Mouse (Mus musculus) lung, embryonic 14.5 days (tissue): ENCODE results near the gene Cd3eap. TPM values are rescaled to one million over a fixed set of nuclear protein-coding genes. Genes with fewer than 3 reads are reported as not detected.

ENCODE experiments used
- ATAC-seq: fragments of 200-750 bp; cut with Nextera tagmentation; 2 replicates; pipeline ENCODE4 v1.8.0; 2017; ENCODE audit warnings: mild to moderate bottlenecking, moderate TSS enrichment, moderate library complexity; ENCODE audit not compliant: insufficient read depth
- DNase-seq: peaks from one replicate; pipeline ENCODE4 v3.0.0-alpha.2; 2015
- H3K27ac ChIP-seq: fragments of 300-500 bp; sonication (generic); 2 replicates; pipeline ENCODE4 v1.5.1; 2014; ENCODE audit warnings: low read depth, mild to moderate bottlenecking, moderate library complexity
- H3K27me3 ChIP-seq: fragments of 300-500 bp; sonication (generic); 2 replicates; pipeline ENCODE4 v1.6.1; 2014; ENCODE audit warnings: low read length, control low read depth; ENCODE audit not compliant: insufficient read depth
- H3K36me3 ChIP-seq: fragments of 300-500 bp; sonication (generic); 2 replicates; pipeline ENCODE4 v1.6.1; 2014; ENCODE audit warnings: control low read depth; ENCODE audit not compliant: insufficient read depth
- H3K4me1 ChIP-seq: fragments of 300-500 bp; sonication (generic); 2 replicates; pipeline ENCODE4 v1.6.1; 2014; ENCODE audit warnings: antibody characterized with exemption, control low read depth; ENCODE audit not compliant: insufficient read depth
- H3K4me2 ChIP-seq: fragments of 300-500 bp; sonication (generic); 2 replicates; pipeline ENCODE4 v1.6.1; 2014; ENCODE audit warnings: mild to moderate bottlenecking
- H3K4me3 ChIP-seq: fragments of 300-500 bp; sonication (generic); 2 replicates; pipeline ENCODE4 v1.5.1; 2014; ENCODE audit warnings: low read depth, low read length
- H3K9ac ChIP-seq: fragments of 300-500 bp; sonication (generic); 2 replicates; pipeline ENCODE4 v1.6.1; 2014
- H3K9me3 ChIP-seq: fragments of 300-500 bp; sonication (generic); 2 replicates; pipeline ENCODE4 v1.6.1; 2016; ENCODE audit warnings: low read depth, low read length, control low read depth
- CTCF ChIP-seq: IDR thresholded peaks from 2 replicates; pipeline ENCODE4 v1.5.1; 2016; ENCODE audit warnings: antibody characterized with exemption, low read depth
- WGBS: fragments of 180-500 bp; shearing (Covaris S2); extraction: QIAGEN DNeasy Blood & Tissue Kit; methylation state at CpG from one replicate; pipeline ENCODE4 v1.1.7; 2014; 5-methylcytosine and 5-hydroxymethylcytosine counted together
- polyA plus RNA-seq: library from polyadenylated mRNA; unstranded; fragments of >200 nt; fragmentation: Nextera tagmentation; extraction: Ambion mirVana; gene quantifications from 2 replicates; pipeline ENCODE4 v1.2.1, GENCODE M21; 2014

Cd3eap gene
- 21.3 and 24.2 TPM in 2 replicates for polyA plus RNA-seq

- Histone ChIP-seq H3K4me3 (peak within 1 kb of the TSS; percentile 64), H3K4me1 (peaks cover 8% of the 10 kb centered on the region; the same call in 1 of the 2 replicates), H3K27ac (peak within 1 kb of the TSS; percentile 62), H3K9ac (peak within 1 kb of the TSS; percentile 63), H3K36me3 (peaks cover 33% of the 10 kb centered on the region), H3K4me2 (peak within 1 kb of the TSS; percentile 94), H3K27me3 (no peaks in the 10 kb centered on the region), H3K9me3 (no peaks in the 10 kb centered on the region)
- under 1% methylated on average over 30 of the region's 31 CpGs for WGBS
- DNase-seq, result peak; percentile 90
- no peak for TF ChIP-seq CTCF
- ATAC-seq, result peak; percentile 63
Measured at GRCm38 (mm10) chr7:19359299-19359891, at the start of gene Cd3eap, which contains the start of gene Ppp1r13l. Gene Cd3eap, minus strand, starts transcription at chr7:19359483. Gene Ppp1r13l, plus strand, starts transcription at chr7:19359749.

- Histone ChIP-seq H3K4me2 (peak overlapping the region; percentile 37; the same call in 1 of the 2 replicates), H3K36me3 (no peaks in the 10 kb centered on the region), H3K4me1 (no peaks in the 10 kb centered on the region), H3K9ac (no peak overlapping the region), H3K27ac (no peak overlapping the region), H3K27me3 (peaks cover 32% of the 10 kb centered on the region), H3K9me3 (peaks cover 4% of the 10 kb centered on the region; the same call in 1 of the 2 replicates), H3K4me3 (no peak overlapping the region)
- 1% methylated on average over 19 of the region's 19 CpGs for WGBS
- peak; percentile 99 for TF ChIP-seq CTCF
- peak; percentile 64 for ATAC-seq
- DNase-seq, result peak; percentile 92
Measured at GRCm38 (mm10) chr7:19405417-19405816, 46.1 kb upstream of the Cd3eap start.

DNA sequence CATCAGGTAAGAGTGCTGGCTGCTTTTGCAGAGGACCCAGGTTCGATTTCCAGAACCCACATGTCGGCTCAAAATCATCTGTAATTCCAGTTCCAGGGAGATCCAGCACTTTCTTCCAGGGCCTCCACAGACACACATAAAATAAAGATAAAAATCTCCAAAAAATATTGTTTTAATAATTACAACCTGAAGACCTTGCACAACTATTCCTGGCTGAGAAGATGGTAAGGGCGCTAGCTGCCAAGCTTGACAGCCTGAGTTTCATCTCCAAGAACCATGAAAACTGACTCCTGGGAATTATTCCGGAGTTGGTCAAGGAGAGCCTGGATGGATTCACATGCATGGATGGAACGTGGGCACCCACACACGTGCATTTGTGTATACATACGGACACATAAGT, 45.2 kb upstream of the Cd3eap start, which contains the start of gene Ckm:
Ckm (plus strand) TSS at position 301 of the 400 bp plus-strand sequence.
- DNase-seq, result no peak
- Histone ChIP-seq H3K27me3 (peaks cover 34% of the 10 kb centered on the region), H3K36me3 (no peaks in the 10 kb centered on the region), H3K9ac (peak within 1 kb of the TSS; percentile 49), H3K4me1 (no peaks in the 10 kb centered on the region), H3K4me2 (peak within 1 kb of the TSS; percentile 96), H3K27ac (no peak within 1 kb of the TSS), H3K9me3 (peaks cover 4% of the 10 kb centered on the region; the same call in 1 of the 2 replicates), H3K4me3 (peak within 1 kb of the TSS; percentile 59)
- no peak for ATAC-seq
- WGBS, result 47% methylated on average over 7 of the region's 7 CpGs
- no peak for TF ChIP-seq CTCF

DNA sequence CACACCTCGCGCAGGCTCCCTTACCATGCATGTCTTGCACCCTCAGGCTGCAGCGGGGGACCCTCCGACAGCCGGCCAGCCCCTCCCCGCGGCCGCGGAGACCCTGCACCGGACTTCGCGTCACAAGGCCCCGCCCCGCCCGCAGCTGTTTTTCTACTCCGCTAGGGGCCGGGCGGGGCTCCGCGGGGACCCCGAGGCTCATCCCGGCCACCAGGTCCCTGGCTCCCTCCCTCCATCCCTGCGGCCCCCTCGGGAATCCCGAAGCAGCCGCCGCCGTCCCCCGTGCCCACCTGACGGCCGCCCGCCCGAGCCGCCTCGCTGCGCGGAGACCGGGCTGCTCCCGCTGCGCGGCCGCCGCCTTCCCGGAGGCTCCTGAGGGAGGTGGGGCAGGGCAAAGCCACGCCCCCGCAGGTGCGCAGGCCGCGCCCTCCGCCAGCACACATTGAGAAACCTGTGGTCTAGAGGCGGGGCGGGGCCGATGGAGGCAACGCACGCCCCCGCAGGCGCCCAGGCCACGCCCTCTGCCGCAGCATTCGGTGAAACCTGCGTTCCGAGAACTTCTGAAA, 44.5 kb upstream of the Cd3eap start, which contains the start of gene Klc3:
Klc3 (minus strand) TSS at position 374 of the 566 bp plus-strand sequence.
- peaks cover 38% of the 10 kb centered on the region for H3K27me3 ChIP-seq
- whole genome bisulfite sequencing, result under 1% methylated on average over 62 of the region's 62 CpGs
- DNase-seq, result peak; percentile 81
- H3K4me3 ChIP-seq, result peak within 1 kb of the TSS; percentile 59
- H3K4me1 ChIP-seq, result no peaks in the 10 kb centered on the region
- peak; percentile 54 for ATAC-seq
- H3K36me3 ChIP-seq, result no peaks in the 10 kb centered on the region
- TF ChIP-seq CTCF, result no peak
- peak within 1 kb of the TSS; percentile 49 for H3K9ac ChIP-seq
- H3K27ac ChIP-seq, result no peak within 1 kb of the TSS
- peaks cover 4% of the 10 kb centered on the region; the same call in 1 of the 2 replicates for H3K9me3 ChIP-seq
- H3K4me2 ChIP-seq, result peak within 1 kb of the TSS; percentile 96

DNA sequence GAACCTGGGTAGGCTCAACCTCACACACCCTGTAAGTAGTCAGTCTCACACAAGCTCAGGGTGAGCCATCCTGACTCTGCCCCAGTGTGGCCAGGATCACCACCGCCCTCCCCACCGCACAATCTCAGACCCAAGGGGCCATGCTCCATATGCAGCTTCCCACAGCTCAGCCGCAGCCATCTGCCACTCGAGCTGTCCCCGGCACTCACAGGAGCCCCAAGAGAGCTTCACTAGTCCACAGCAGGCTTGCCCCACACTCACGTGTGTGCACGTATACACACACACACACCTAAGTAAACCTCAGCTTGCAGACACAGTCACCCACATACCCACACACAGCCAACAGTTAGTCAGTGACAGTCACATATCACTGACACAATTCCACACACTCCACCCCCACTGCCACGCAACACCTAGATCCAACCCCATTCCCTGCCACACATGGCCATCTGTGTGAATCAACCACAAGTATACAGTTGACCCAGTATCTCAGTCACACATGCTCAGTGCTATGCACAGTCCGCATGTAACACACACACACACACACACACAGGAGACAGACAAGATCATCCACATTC, 43.3 kb upstream of the Cd3eap start:
- 76% methylated on average over 9 of the region's 9 CpGs for WGBS
- no peak for TF ChIP-seq CTCF

GRCm38 (mm10) chr7:19400946-19401345, 41.7 kb upstream of the Cd3eap start:
- peak; percentile 43 for TF ChIP-seq CTCF
- 0 out of 2 replicates have a peak, but pooled peaks cover under 1% of the 10 kb centered on the region for H3K36me3 ChIP-seq
- peaks cover 38% of the 10 kb centered on the region for H3K27me3 ChIP-seq
- DNase-seq (no peak), ATAC-seq (no peak)
- H3K4me2 ChIP-seq, result no peak overlapping the region
- H3K4me1 ChIP-seq, result no peaks in the 10 kb centered on the region
- peaks cover 4% of the 10 kb centered on the region; the same call in 1 of the 2 replicates for H3K9me3 ChIP-seq
- H3K9ac ChIP-seq, result no peak overlapping the region
- 85% methylated on average over 4 of the region's 4 CpGs for WGBS
- H3K27ac ChIP-seq, result no peak overlapping the region
- no peak overlapping the region for H3K4me3 ChIP-seq

More for the DNA sequence above, 43.3 kb upstream of the Cd3eap start:
- Histone ChIP-seq H3K4me2 (no peak overlapping the region), H3K27ac (no peak overlapping the region), H3K4me1 (no peaks in the 10 kb centered on the region), H3K9ac (no peak overlapping the region), H3K27me3 (peaks cover 38% of the 10 kb centered on the region), H3K36me3 (no peaks in the 10 kb centered on the region), H3K9me3 (peaks cover 4% of the 10 kb centered on the region; the same call in 1 of the 2 replicates), H3K4me3 (no peak overlapping the region)
- ATAC-seq (no peak), DNase-seq (no peak)
